Mouse (Mus musculus): ENCODE data around the gene Mfng. TPM values are rescaled to one million over a fixed set of nuclear protein-coding genes. Genes with fewer than 3 reads are reported as not detected.

The Mfng gene
- polyA plus RNA-seq, 1 experiment, result 97.5 TPM

- 14% methylated on average over 14 of the region's 14 CpGs for WGBS
- DNase-seq, result no peak
- no peak overlapping the region for H3K4me3 ChIP-seq (ENCODE audit: control insufficient read depth, insufficient read depth, low read length)
- H3K4me1 ChIP-seq (replicated peaks; ENCODE audit: control insufficient read depth, insufficient read depth, low read length), result peaks cover 53% of the 10 kb centered on the region
- H3K36me3 ChIP-seq (ENCODE audit: control insufficient read depth, insufficient read depth, low read length), result no peaks in the 10 kb centered on the region
- no peak overlapping the region for H3K27ac ChIP-seq (ENCODE audit: control insufficient read depth, insufficient read depth, low read length)
- peaks cover 14% of the 10 kb centered on the region; the same call in 1 of the 2 replicates for H3K27me3 ChIP-seq (ENCODE audit: control insufficient read depth, insufficient read depth, low read length)
- TF ChIP-seq POLR2A (IDR thresholded peaks at IDR 0.05; ENCODE audit: control insufficient read depth, extremely low read depth, insufficient read depth, low read length, poor library complexity) (no peak), CTCF (IDR thresholded peaks at IDR 0.05; ENCODE audit: borderline replicate concordance, control insufficient read depth, extremely low read depth, insufficient read depth, low read length, poor library complexity) (peak; percentile 29; the same call in 1 of the 2 replicates)
These were observed 53.9 kb downstream of the Mfng start for GRCm38 (mm10) chr15:78719416-78719815.

- H3K27ac ChIP-seq (ENCODE audit: control insufficient read depth, insufficient read depth, low read length), result no peak within 1 kb of the TSS
- DNase-seq, result no peak
- H3K27me3 ChIP-seq (ENCODE audit: control insufficient read depth, insufficient read depth, low read length), result peaks cover 14% of the 10 kb centered on the region; the same call in 1 of the 2 replicates
- no peaks in the 10 kb centered on the region for H3K36me3 ChIP-seq (ENCODE audit: control insufficient read depth, insufficient read depth, low read length)
- WGBS, result 5% methylated on average over 88 of the region's 89 CpGs
- TF ChIP-seq POLR2A (IDR thresholded peaks at IDR 0.05; ENCODE audit: control insufficient read depth, extremely low read depth, insufficient read depth, low read length, poor library complexity) (no peak), CTCF (IDR thresholded peaks at IDR 0.05; ENCODE audit: borderline replicate concordance, control insufficient read depth, extremely low read depth, insufficient read depth, low read length, poor library complexity) (no peak)
- peaks cover 49% of the 10 kb centered on the region for H3K4me1 ChIP-seq (replicated peaks; ENCODE audit: control insufficient read depth, insufficient read depth, low read length)
- H3K4me3 ChIP-seq (ENCODE audit: control insufficient read depth, insufficient read depth, low read length), result peak within 1 kb of the TSS; percentile 31
These were observed 54.7 kb downstream of the Mfng start, which contains the start of gene Elfn2 for GRCm38 (mm10) chr15:78718290-78719250. Gene Elfn2 (minus strand): TSS chr15:78718771.

- peaks cover 14% of the 10 kb centered on the region; the same call in 1 of the 2 replicates for H3K27me3 ChIP-seq (ENCODE audit: control insufficient read depth, insufficient read depth, low read length)
- H3K36me3 ChIP-seq (ENCODE audit: control insufficient read depth, insufficient read depth, low read length), result no peaks in the 10 kb centered on the region
- peaks cover 62% of the 10 kb centered on the region for H3K4me1 ChIP-seq (replicated peaks; ENCODE audit: control insufficient read depth, insufficient read depth, low read length)
- H3K4me3 ChIP-seq (ENCODE audit: control insufficient read depth, insufficient read depth, low read length), result no peak overlapping the region
- DNase-seq, result no peak
- TF ChIP-seq CTCF (IDR thresholded peaks at IDR 0.05; ENCODE audit: borderline replicate concordance, control insufficient read depth, extremely low read depth, insufficient read depth, low read length, poor library complexity) (no peak), POLR2A (IDR thresholded peaks at IDR 0.05; ENCODE audit: control insufficient read depth, extremely low read depth, insufficient read depth, low read length, poor library complexity) (no peak)
- 54% methylated on average over 13 of the region's 13 CpGs for WGBS
- no peak overlapping the region for H3K27ac ChIP-seq (ENCODE audit: control insufficient read depth, insufficient read depth, low read length)
These were observed 56.3 kb downstream of the Mfng start for GRCm38 (mm10) chr15:78716936-78717335.

- Histone ChIP-seq H3K4me3 (ENCODE audit: control insufficient read depth, insufficient read depth, low read length) (no peak overlapping the region), H3K27me3 (ENCODE audit: control insufficient read depth, insufficient read depth, low read length) (peaks cover 14% of the 10 kb centered on the region; the same call in 1 of the 2 replicates), H3K27ac (ENCODE audit: control insufficient read depth, insufficient read depth, low read length) (no peak overlapping the region), H3K36me3 (ENCODE audit: control insufficient read depth, insufficient read depth, low read length) (no peaks in the 10 kb centered on the region), H3K4me1 (replicated peaks; ENCODE audit: control insufficient read depth, insufficient read depth, low read length) (peaks cover 67% of the 10 kb centered on the region)
- TF ChIP-seq POLR2A (IDR thresholded peaks at IDR 0.05; ENCODE audit: control insufficient read depth, extremely low read depth, insufficient read depth, low read length, poor library complexity) (no peak), CTCF (IDR thresholded peaks at IDR 0.05; ENCODE audit: borderline replicate concordance, control insufficient read depth, extremely low read depth, insufficient read depth, low read length, poor library complexity) (no peak)
- WGBS, result 8% methylated on average over 5 of the region's 5 CpGs
- DNase-seq, result peak; percentile 69
These were observed 57.4 kb downstream of the Mfng start for GRCm38 (mm10) chr15:78715856-78716255.

GRCm38 (mm10) chr15:78713751-78714150 is 59.5 kb downstream of the Mfng start:
- Histone ChIP-seq H3K27me3 (ENCODE audit: control insufficient read depth, insufficient read depth, low read length) (peaks cover 7% of the 10 kb centered on the region; the same call in 1 of the 2 replicates), H3K4me1 (replicated peaks; ENCODE audit: control insufficient read depth, insufficient read depth, low read length) (peaks cover 58% of the 10 kb centered on the region), H3K27ac (ENCODE audit: control insufficient read depth, insufficient read depth, low read length) (no peak overlapping the region), H3K36me3 (ENCODE audit: control insufficient read depth, insufficient read depth, low read length) (no peaks in the 10 kb centered on the region), H3K4me3 (ENCODE audit: control insufficient read depth, insufficient read depth, low read length) (no peak overlapping the region)
- DNase-seq, result no peak
- no peak for TF ChIP-seq POLR2A (IDR thresholded peaks at IDR 0.05; ENCODE audit: control insufficient read depth, extremely low read depth, insufficient read depth, low read length, poor library complexity)
- no peak for TF ChIP-seq CTCF (IDR thresholded peaks at IDR 0.05; ENCODE audit: borderline replicate concordance, control insufficient read depth, extremely low read depth, insufficient read depth, low read length, poor library complexity)
- WGBS, result 90% methylated on average over 7 of the region's 7 CpGs

GRCm38 (mm10) chr15:78712335-78713258 is 60.7 kb downstream of the Mfng start:
- 12% methylated on average over 52 of the region's 53 CpGs for WGBS
- no peak overlapping the region for H3K4me3 ChIP-seq (ENCODE audit: control insufficient read depth, insufficient read depth, low read length)
- peak; percentile 52 for DNase-seq
- no peaks in the 10 kb centered on the region; the same call in 1 of the 2 replicates for H3K27me3 ChIP-seq (ENCODE audit: control insufficient read depth, insufficient read depth, low read length)
- H3K27ac ChIP-seq (ENCODE audit: control insufficient read depth, insufficient read depth, low read length), result no peak overlapping the region
- H3K4me1 ChIP-seq (replicated peaks; ENCODE audit: control insufficient read depth, insufficient read depth, low read length), result peaks cover 47% of the 10 kb centered on the region
- TF ChIP-seq POLR2A (IDR thresholded peaks at IDR 0.05; ENCODE audit: control insufficient read depth, extremely low read depth, insufficient read depth, low read length, poor library complexity) (no peak), CTCF (IDR thresholded peaks at IDR 0.05; ENCODE audit: borderline replicate concordance, control insufficient read depth, extremely low read depth, insufficient read depth, low read length, poor library complexity) (no peak)
- no peaks in the 10 kb centered on the region for H3K36me3 ChIP-seq (ENCODE audit: control insufficient read depth, insufficient read depth, low read length)
